Mouse (Mus musculus) heart, embryonic 11.5 days (tissue): ENCODE data around the gene Fah. TPM values are rescaled to one million over a fixed set of nuclear protein-coding genes. Genes with fewer than 3 reads are reported as not detected.

Source experiments
- ATAC-seq: fragments of 200-750 bp; cut with Nextera tagmentation; replicated peaks from 2 replicates; pipeline ENCODE4 v1.8.0; 2017; ENCODE audit warnings: moderate library complexity; ENCODE audit not compliant: insufficient number of reproducible peaks, low FRiP score, low TSS enrichment
- H3K27ac ChIP-seq: fragments of 300-500 bp; sonication (generic); 2 replicates; pipeline ENCODE4 v1.5.1; 2014; ENCODE audit warnings: mild to moderate bottlenecking, low read depth, low read length
- H3K27me3 ChIP-seq: fragments of 300-500 bp; sonication (generic); 2 replicates; pipeline ENCODE4 v1.6.1; 2014; ENCODE audit warnings: mild to moderate bottlenecking, low read length, mixed read lengths; ENCODE audit not compliant: control insufficient read depth, insufficient read depth
- H3K36me3 ChIP-seq: fragments of 300-500 bp; sonication (generic); 2 replicates; pipeline ENCODE4 v1.6.1; 2014; ENCODE audit warnings: mild to moderate bottlenecking, low read length, moderate library complexity, mixed read lengths; ENCODE audit not compliant: control insufficient read depth, insufficient read depth
- H3K4me1 ChIP-seq: fragments of 300-500 bp; sonication (generic); 2 replicates; pipeline ENCODE4 v1.6.1; 2014; ENCODE audit warnings: low read length; ENCODE audit not compliant: control insufficient read depth, insufficient read depth
- H3K4me2 ChIP-seq: fragments of 300-500 bp; sonication (generic); 2 replicates; pipeline ENCODE4 v1.6.1; 2014; ENCODE audit warnings: mild to moderate bottlenecking, moderate library complexity
- H3K4me3 ChIP-seq: fragments of 300-500 bp; sonication (generic); 2 replicates; pipeline ENCODE4 v1.5.1; 2014; ENCODE audit warnings: low read depth, low read length
- H3K9ac ChIP-seq: fragments of 300-500 bp; sonication (generic); 2 replicates; pipeline ENCODE4 v1.6.1; 2014; ENCODE audit warnings: mild to moderate bottlenecking, low read depth, low read length, moderate library complexity
- H3K9me3 ChIP-seq: fragments of 300-500 bp; sonication (generic); replicated peaks from 2 replicates; pipeline ENCODE4 v1.6.1; 2016; ENCODE audit warnings: low read length; ENCODE audit not compliant: control insufficient read depth
- WGBS: fragments of 180-500 bp; shearing (Covaris S2); extraction: QIAGEN DNeasy Blood & Tissue Kit; methylation state at CpG from one replicate; pipeline ENCODE4 v1.1.7; 2014; ENCODE audit not compliant: insufficient replicate concordance; 5-methylcytosine and 5-hydroxymethylcytosine counted together
- polyA plus RNA-seq: library from polyadenylated mRNA; unstranded; fragments of >200 nt; fragmentation: Nextera tagmentation; extraction: Ambion mirVana; gene quantifications from 2 replicates; pipeline ENCODE4 v1.2.1, GENCODE M21; 2014

Fah gene
- polyA plus RNA-seq: 9.2 and 11.2 TPM in 2 replicates

DNA sequence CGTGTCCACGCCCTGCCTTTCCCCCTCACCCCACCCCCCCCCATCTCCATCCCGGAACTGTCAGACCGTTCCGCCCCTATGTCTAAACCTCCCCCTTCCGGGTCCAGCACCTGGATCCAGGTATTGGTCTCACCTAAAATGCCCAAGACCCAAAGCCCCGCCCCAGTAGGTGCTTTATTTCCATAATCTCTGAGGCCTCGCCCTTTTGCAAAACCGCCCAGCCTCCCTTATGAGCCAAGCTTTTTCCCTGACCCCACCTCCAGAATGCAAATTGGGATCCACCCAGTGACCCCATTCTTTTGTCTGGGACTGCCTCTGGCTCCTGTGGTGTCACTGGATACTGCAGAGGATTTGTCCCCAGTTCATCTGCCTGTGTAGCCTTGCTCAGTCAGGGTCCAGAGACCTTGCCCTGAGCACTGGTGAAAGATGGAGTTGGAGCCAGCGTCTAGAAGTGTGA lies at the start of gene Fah:
Gene Fah, minus strand, starts transcription at position 430 of the 457 bp plus-strand sequence.
- WGBS: under 1% methylated on average over 10 of the region's 10 CpGs
- peak; percentile 41; the same call in 1 of the 2 replicates for ATAC-seq

GRCm38 (mm10) chr7:84652740-84653139 lies 46.2 kb upstream of the Fah start:
- no peaks in the 10 kb centered on the region for H3K9me3 ChIP-seq
- WGBS: 82% methylated on average over 2 of the region's 2 CpGs
- H3K4me2 ChIP-seq: no peak overlapping the region
- no peaks in the 10 kb centered on the region for H3K27me3 ChIP-seq
- peaks cover 4% of the 10 kb centered on the region; the same call in 1 of the 2 replicates for H3K4me1 ChIP-seq
- ATAC-seq: no peak
- H3K36me3 ChIP-seq: no peaks in the 10 kb centered on the region
- no peak overlapping the region for H3K27ac ChIP-seq
- H3K4me3 ChIP-seq: no peak overlapping the region
- no peak overlapping the region for H3K9ac ChIP-seq

More for the DNA sequence above, at the start of gene Fah:
- Histone ChIP-seq H3K36me3 (no peaks in the 10 kb centered on the region), H3K27me3 (no peaks in the 10 kb centered on the region), H3K9me3 (no peaks in the 10 kb centered on the region), H3K4me2 (peak within 1 kb of the TSS; percentile 88), H3K27ac (no peak within 1 kb of the TSS), H3K4me1 (no peaks in the 10 kb centered on the region), H3K4me3 (peak within 1 kb of the TSS; percentile 52), H3K9ac (peak within 1 kb of the TSS; percentile 66)

DNA sequence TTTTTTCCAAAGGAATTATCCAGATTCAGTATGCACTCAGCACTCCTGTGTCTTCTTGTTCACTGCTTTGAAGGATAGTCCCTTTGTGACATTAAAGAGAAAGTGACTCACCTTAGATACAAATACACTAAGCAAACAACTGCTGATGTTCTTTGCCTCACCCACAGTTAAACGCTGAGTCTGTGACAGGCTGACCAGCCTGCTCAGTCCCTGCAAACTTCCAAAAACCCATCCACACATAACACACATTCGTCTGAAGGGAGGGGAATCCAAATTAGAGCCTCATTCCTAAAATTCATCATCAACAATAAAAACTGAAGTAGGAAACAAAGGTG lies 45.4 kb upstream of the Fah start:
- Histone ChIP-seq H3K27me3 (no peaks in the 10 kb centered on the region), H3K4me1 (peaks cover 4% of the 10 kb centered on the region; the same call in 1 of the 2 replicates), H3K9ac (no peak overlapping the region), H3K36me3 (no peaks in the 10 kb centered on the region), H3K4me2 (no peak overlapping the region; the same call in 1 of the 2 replicates), H3K4me3 (no peak overlapping the region), H3K27ac (peak overlapping the region; percentile 75), H3K9me3 (no peaks in the 10 kb centered on the region)
- WGBS: 69% methylated on average over 2 of the region's 2 CpGs
- ATAC-seq: no peak

DNA sequence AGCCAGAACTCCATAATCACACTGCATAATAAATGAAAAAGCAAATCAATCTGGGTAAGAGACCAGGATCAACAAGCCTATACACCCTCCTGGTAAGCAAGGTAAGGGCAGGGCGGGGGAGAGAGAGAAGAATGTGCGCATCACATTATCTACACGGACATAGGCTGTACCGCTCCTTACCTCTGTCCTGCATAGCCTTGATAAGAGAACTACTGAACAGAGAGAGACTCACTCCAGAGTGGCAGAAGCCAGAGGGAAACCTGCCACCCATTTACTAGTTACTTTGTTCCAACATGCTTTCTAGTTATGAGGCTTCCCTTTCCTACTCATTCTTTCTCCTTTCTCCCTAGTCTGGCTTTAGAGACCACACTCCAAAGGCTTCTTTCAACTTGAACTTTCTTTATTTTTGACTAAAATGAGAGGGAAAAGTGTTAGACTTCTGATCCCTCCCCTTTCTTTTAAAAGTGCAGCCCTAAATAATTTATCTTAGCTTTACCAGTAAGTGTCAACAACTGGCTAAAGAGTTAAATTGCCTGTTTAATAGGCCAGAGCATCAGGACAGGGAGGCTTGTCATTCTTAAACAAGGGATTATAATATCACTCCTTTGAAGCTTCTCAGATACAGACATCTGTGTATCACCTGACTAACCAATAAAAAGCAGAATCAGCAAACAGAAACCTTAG lies 44.9 kb upstream of the Fah start:
- whole genome bisulfite sequencing: 64% methylated on average over 4 of the region's 4 CpGs
- no peak overlapping the region for H3K9ac ChIP-seq
- no peaks in the 10 kb centered on the region for H3K27me3 ChIP-seq
- H3K4me3 ChIP-seq: no peak overlapping the region
- H3K9me3 ChIP-seq: no peaks in the 10 kb centered on the region
- ATAC-seq: peak; percentile 96
- no peak overlapping the region; the same call in 1 of the 2 replicates for H3K4me2 ChIP-seq
- H3K27ac ChIP-seq: peak overlapping the region; percentile 75
- H3K36me3 ChIP-seq: no peaks in the 10 kb centered on the region
- H3K4me1 ChIP-seq: peaks cover 4% of the 10 kb centered on the region; the same call in 1 of the 2 replicates

GRCm38 (mm10) chr7:84649016-84649415 lies 42.5 kb upstream of the Fah start:
- peaks cover 2% of the 10 kb centered on the region; the same call in 1 of the 2 replicates for H3K4me1 ChIP-seq
- H3K4me3 ChIP-seq: no peak overlapping the region
- no peaks in the 10 kb centered on the region for H3K9me3 ChIP-seq
- ATAC-seq: no peak
- no peaks in the 10 kb centered on the region for H3K36me3 ChIP-seq
- no peak overlapping the region for H3K4me2 ChIP-seq
- no peak overlapping the region for H3K9ac ChIP-seq
- H3K27ac ChIP-seq: no peak overlapping the region
- no peaks in the 10 kb centered on the region for H3K27me3 ChIP-seq
- WGBS: 86% methylated on average over 2 of the region's 2 CpGs

GRCm38 (mm10) chr7:84646256-84646655 lies 39.7 kb upstream of the Fah start:
- H3K27me3 ChIP-seq: no peaks in the 10 kb centered on the region
- no peak overlapping the region for H3K4me3 ChIP-seq
- no peak overlapping the region for H3K4me2 ChIP-seq
- no peaks in the 10 kb centered on the region for H3K36me3 ChIP-seq
- peaks cover 2% of the 10 kb centered on the region; the same call in 1 of the 2 replicates for H3K4me1 ChIP-seq
- no peaks in the 10 kb centered on the region for H3K9me3 ChIP-seq
- WGBS: 84% methylated on average over 1 of the region's 1 CpGs
- H3K9ac ChIP-seq: no peak overlapping the region
- H3K27ac ChIP-seq: no peak overlapping the region
- no peak for ATAC-seq

DNA sequence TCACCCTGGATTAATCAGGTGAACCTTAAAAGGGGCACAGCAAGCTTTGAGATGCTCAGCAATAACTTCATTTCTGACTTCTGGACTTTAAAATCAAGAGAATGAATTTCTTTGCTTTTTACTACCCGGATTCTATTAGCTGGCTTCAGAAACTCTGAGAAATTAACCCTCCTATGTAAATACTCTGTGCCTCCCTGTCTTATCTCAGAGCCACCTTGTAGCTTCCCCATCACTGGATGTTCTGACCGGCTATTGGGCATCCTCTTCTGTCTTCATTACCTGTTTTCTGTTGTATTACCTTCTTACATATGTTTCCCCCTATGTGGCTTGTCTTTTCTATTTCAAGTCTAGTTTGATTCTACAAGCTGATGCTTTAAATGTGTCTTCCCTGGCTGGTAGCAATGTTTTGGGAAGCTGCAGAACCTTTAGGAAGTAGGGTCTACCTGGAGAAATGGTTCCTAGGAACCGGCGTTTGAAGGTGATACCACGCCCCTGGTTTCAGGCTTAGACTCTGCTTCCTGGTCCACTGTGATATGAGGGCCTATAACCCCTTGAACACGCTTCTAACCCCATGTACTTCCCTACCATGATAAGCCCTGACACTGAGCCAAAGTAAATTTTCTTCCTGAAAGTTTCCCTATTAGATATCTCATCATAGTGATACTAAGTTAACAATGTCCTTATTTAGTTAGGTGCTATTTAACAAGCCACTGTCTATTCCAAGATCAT lies 36.9 kb upstream of the Fah start:
- no peak overlapping the region for H3K27ac ChIP-seq
- H3K4me3 ChIP-seq: no peak overlapping the region
- no peaks in the 10 kb centered on the region for H3K27me3 ChIP-seq
- no peak for ATAC-seq
- H3K36me3 ChIP-seq: no peaks in the 10 kb centered on the region
- H3K9me3 ChIP-seq: no peaks in the 10 kb centered on the region
- no peak overlapping the region for H3K4me2 ChIP-seq
- H3K9ac ChIP-seq: no peak overlapping the region
- WGBS: 73% methylated on average over 6 of the region's 6 CpGs
- H3K4me1 ChIP-seq: peaks cover 2% of the 10 kb centered on the region; the same call in 1 of the 2 replicates

DNA sequence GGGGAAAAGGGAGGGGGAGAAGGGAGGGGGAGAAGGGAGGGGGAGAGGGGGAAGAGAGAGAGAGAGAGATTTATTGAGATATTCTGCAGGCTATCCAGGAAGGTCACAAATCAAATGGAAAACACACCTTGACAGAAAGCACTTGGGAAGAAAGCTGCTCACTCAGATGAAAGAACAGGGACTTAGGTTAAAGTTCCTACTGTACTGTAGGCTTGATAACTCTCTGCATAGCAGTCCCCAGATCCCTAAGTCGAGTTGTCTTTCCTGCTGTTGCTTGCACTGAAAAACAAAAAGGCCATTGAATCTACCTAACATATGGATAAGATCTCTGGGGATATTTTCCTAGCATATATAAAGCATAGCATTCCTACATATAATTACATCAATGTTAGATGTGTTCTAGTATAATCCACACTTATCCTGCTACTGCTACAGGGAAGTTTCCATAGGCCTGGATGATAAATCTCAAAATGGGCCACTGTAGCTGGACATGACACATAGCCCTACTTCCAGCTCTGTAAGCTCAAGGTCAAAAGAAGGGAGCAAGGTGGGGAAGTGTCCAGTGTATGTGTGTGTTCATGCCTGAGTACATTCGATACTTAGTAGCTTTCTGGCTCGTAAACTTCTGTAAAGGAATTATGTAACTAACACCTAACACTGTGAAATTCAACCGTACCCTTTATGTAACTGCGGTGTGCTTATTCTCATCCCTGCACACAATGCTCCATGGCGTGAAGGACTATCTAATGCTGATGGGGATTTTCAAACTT lies 35.8 kb upstream of the Fah start:
- no peak overlapping the region for H3K9ac ChIP-seq
- no peak overlapping the region for H3K4me3 ChIP-seq
- H3K4me1 ChIP-seq: peaks cover 2% of the 10 kb centered on the region; the same call in 1 of the 2 replicates
- H3K4me2 ChIP-seq: no peak overlapping the region
- 84% methylated on average over 6 of the region's 6 CpGs for WGBS
- no peaks in the 10 kb centered on the region for H3K36me3 ChIP-seq
- H3K27ac ChIP-seq: no peak overlapping the region
- no peak for ATAC-seq
- no peaks in the 10 kb centered on the region for H3K27me3 ChIP-seq
- H3K9me3 ChIP-seq: no peaks in the 10 kb centered on the region
